Mouse (Mus musculus): ENCODE results near the gene Ehd4. TPM values are rescaled to one million over a fixed set of nuclear protein-coding genes. Genes with fewer than 3 reads are reported as not detected.

The Ehd4 gene
- polyA plus RNA-seq, 1 experiment, result 247 TPM

- WGBS, result 52% methylated on average over 3 of the region's 3 CpGs
- no peak for DNase-seq
- no peak overlapping the region for H3K4me3 ChIP-seq (replicated peaks; ENCODE audit: extremely low read depth, low read depth, low read length)
- TF ChIP-seq POLR2A (IDR thresholded peaks at IDR 0.05; ENCODE audit: borderline replicate concordance, extremely low read depth, low read depth, low read length) (no peak), CTCF (IDR thresholded peaks at IDR 0.05; ENCODE audit: insufficient read depth, low read length) (no peak)
- H3K4me1 ChIP-seq (ENCODE audit: control insufficient read depth, insufficient read depth, low read length), result peaks cover 35% of the 10 kb centered on the region
Measured at GRCm38 (mm10) chr2:120105861-120106260, 48.5 kb downstream of the Ehd4 start.

DNA sequence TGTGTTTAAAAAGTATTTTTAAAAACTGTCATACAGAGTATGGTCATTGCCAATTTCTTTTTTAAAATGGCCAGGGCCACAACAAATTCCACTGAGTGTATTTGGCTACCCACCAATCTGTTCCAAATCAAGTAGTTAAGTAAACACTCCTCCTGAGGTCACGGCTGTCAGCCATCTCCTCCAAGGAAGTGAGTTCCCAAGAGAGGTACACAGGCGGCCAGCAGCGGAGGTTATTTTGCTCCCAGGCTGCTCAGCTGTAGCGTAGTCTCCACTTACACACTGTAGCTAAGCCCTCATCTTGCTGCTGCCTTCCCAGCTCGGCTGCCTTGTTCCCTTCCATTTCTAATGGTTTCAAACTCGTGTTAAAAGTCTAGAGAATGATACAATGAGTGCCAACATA, 51.5 kb downstream of the Ehd4 start:
- peaks cover 50% of the 10 kb centered on the region for H3K4me1 ChIP-seq (ENCODE audit: control insufficient read depth, insufficient read depth, low read length)
- DNase-seq, result peak; percentile 56
- WGBS, result 15% methylated on average over 6 of the region's 6 CpGs
- H3K4me3 ChIP-seq (replicated peaks; ENCODE audit: extremely low read depth, low read depth, low read length), result no peak overlapping the region
- TF ChIP-seq CTCF (IDR thresholded peaks at IDR 0.05; ENCODE audit: insufficient read depth, low read length) (no peak), POLR2A (IDR thresholded peaks at IDR 0.05; ENCODE audit: borderline replicate concordance, extremely low read depth, low read depth, low read length) (peak; percentile 43; the same call in 1 of the 2 replicates)

- no peak for DNase-seq
- TF ChIP-seq CTCF (IDR thresholded peaks at IDR 0.05; ENCODE audit: insufficient read depth, low read length) (no peak), POLR2A (IDR thresholded peaks at IDR 0.05; ENCODE audit: borderline replicate concordance, extremely low read depth, low read depth, low read length) (no peak)
- Histone ChIP-seq H3K4me3 (replicated peaks; ENCODE audit: extremely low read depth, low read depth, low read length) (no peak overlapping the region), H3K4me1 (ENCODE audit: control insufficient read depth, insufficient read depth, low read length) (peaks cover 50% of the 10 kb centered on the region)
- 13% methylated on average over 2 of the region's 2 CpGs for WGBS
Measured at GRCm38 (mm10) chr2:120102450-120102849, 52.0 kb downstream of the Ehd4 start.

- peaks cover 54% of the 10 kb centered on the region for H3K4me1 ChIP-seq (ENCODE audit: control insufficient read depth, insufficient read depth, low read length)
- no peak for DNase-seq
- WGBS, result 72% methylated on average over 11 of the region's 11 CpGs
- H3K4me3 ChIP-seq (replicated peaks; ENCODE audit: extremely low read depth, low read depth, low read length), result no peak overlapping the region
- TF ChIP-seq CTCF (IDR thresholded peaks at IDR 0.05; ENCODE audit: insufficient read depth, low read length) (no peak), POLR2A (IDR thresholded peaks at IDR 0.05; ENCODE audit: borderline replicate concordance, extremely low read depth, low read depth, low read length) (no peak)
Measured at GRCm38 (mm10) chr2:120101961-120102360, 52.4 kb downstream of the Ehd4 start.

DNA sequence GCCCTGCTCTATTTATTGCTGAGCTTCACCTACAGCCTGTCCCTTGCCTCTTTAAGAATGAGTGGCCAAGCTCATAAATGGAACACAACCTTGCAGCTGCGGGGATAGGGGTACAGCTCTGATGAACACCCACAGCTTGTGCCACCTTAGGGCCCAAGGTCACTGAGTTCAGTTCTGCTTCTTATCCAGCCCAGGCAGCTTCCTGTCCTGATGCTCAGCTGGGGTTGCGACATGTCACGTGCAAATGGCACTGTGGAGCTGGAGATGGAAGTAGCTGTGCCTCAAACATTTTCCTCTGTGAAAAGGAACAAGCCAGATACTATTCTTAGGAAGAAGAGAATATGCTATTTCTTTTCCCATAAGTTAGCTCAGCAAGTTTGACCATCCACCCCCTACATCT, 54.5 kb downstream of the Ehd4 start:
- TF ChIP-seq POLR2A (IDR thresholded peaks at IDR 0.05; ENCODE audit: borderline replicate concordance, extremely low read depth, low read depth, low read length) (no peak), CTCF (IDR thresholded peaks at IDR 0.05; ENCODE audit: insufficient read depth, low read length) (no peak)
- Histone ChIP-seq H3K4me3 (replicated peaks; ENCODE audit: extremely low read depth, low read depth, low read length) (no peak overlapping the region), H3K4me1 (ENCODE audit: control insufficient read depth, insufficient read depth, low read length) (peaks cover 47% of the 10 kb centered on the region)
- DNase-seq, result no peak
- WGBS, result 54% methylated on average over 3 of the region's 3 CpGs

DNA sequence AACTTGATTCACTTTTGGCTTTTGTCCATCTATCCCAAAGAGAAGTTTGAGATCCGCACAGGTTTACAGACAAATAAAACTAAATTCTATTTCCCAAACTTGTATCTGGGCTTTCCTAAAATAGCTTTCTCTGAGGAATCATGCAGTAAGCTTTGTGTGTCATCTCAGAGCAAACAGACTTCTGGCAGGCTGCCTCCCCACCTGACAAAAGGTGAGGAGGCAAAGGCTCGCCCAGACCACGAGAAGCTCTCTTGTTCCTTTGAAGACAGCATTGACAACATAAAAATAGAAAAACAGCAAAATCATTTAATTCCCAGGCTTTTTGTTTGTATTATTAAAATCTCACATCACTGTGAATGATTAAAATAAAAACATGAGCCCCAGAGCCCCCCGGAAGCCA, 55.1 kb downstream of the Ehd4 start:
- Histone ChIP-seq H3K4me1 (ENCODE audit: control insufficient read depth, insufficient read depth, low read length) (peaks cover 47% of the 10 kb centered on the region), H3K4me3 (replicated peaks; ENCODE audit: extremely low read depth, low read depth, low read length) (no peak overlapping the region)
- 53% methylated on average over 4 of the region's 4 CpGs for WGBS
- TF ChIP-seq POLR2A (IDR thresholded peaks at IDR 0.05; ENCODE audit: borderline replicate concordance, extremely low read depth, low read depth, low read length), result no peak
- TF ChIP-seq CTCF (IDR thresholded peaks at IDR 0.05; ENCODE audit: insufficient read depth, low read length), result no peak
- no peak for DNase-seq

DNA sequence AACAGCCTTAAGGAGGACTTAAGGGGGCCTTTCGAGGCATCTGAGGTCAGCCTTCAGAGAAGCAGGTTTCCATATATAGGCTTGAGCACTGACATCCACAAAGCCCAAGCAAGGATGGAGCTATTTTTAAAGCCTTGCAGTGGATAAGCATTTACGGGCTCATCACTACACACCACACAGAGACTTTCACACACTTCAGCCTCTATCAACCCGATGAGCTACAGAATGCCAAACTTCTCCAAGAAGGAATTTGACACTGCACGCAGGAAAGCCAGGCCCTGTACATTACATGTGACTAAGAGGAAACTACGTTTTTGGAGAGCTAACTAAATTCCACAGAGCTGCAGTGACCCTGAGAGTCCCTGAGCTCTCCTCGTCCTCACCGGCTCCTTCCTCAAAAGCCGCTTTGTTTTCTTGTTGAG, 55.6 kb downstream of the Ehd4 start:
- no peak for TF ChIP-seq CTCF (IDR thresholded peaks at IDR 0.05; ENCODE audit: insufficient read depth, low read length)
- TF ChIP-seq POLR2A (IDR thresholded peaks at IDR 0.05; ENCODE audit: borderline replicate concordance, extremely low read depth, low read depth, low read length), result no peak

DNA sequence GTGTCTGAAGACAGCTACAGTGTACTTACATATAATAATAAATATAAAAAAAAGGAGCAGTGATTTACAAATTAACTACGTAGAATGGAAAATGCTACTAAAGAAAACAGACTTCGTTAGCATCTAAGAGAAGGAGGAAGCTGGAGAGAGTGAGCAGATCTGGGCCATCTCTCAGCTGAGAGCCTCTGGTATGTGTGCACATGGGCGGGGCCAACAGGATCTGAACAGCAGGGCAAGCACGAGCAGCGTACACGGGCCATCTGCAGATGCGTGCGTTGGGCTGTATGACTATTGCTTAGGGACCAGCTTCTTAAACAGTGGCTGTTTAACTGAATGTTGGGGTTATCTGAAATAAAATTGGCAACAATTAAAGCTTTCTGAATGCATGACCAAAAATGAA, 56.5 kb downstream of the Ehd4 start:
- peaks cover 50% of the 10 kb centered on the region for H3K4me1 ChIP-seq (ENCODE audit: control insufficient read depth, insufficient read depth, low read length)
- H3K4me3 ChIP-seq (replicated peaks; ENCODE audit: extremely low read depth, low read depth, low read length), result no peak overlapping the region
- no peak for TF ChIP-seq CTCF (IDR thresholded peaks at IDR 0.05; ENCODE audit: insufficient read depth, low read length)
- no peak for TF ChIP-seq POLR2A (IDR thresholded peaks at IDR 0.05; ENCODE audit: borderline replicate concordance, extremely low read depth, low read depth, low read length)
- no peak for DNase-seq
- WGBS, result 29% methylated on average over 8 of the region's 8 CpGs

More for the DNA sequence above, 55.6 kb downstream of the Ehd4 start:
- 17% methylated on average over 8 of the region's 8 CpGs for WGBS
- DNase-seq, result no peak
- Histone ChIP-seq H3K4me3 (replicated peaks; ENCODE audit: extremely low read depth, low read depth, low read length) (no peak overlapping the region), H3K4me1 (ENCODE audit: control insufficient read depth, insufficient read depth, low read length) (peaks cover 48% of the 10 kb centered on the region)

DNA sequence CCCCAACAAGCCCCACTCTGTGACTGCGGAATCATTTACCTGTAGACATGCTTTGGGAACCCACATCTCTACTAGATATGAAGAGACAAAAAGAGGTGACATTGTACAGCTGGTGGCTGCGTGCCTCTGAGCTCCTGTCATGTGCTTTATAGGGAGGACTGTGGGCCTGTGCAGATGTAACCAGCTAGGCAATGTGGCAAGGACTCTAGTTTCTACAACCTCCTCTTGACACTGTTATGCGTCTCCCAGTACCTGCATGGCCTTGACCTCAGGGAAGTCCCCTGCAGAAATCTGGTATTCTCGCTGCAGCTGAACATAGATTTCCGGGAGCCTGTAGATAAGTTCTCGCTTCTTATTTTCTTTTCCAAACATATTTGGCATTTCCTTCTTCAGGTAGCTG, 57.7 kb downstream of the Ehd4 start:
- DNase-seq, result no peak
- TF ChIP-seq POLR2A (IDR thresholded peaks at IDR 0.05; ENCODE audit: borderline replicate concordance, extremely low read depth, low read depth, low read length), result no peak
- no peak for TF ChIP-seq CTCF (IDR thresholded peaks at IDR 0.05; ENCODE audit: insufficient read depth, low read length)
- 91% methylated on average over 6 of the region's 6 CpGs for WGBS
- peaks cover 40% of the 10 kb centered on the region for H3K4me1 ChIP-seq (ENCODE audit: control insufficient read depth, insufficient read depth, low read length)
- no peak overlapping the region for H3K4me3 ChIP-seq (replicated peaks; ENCODE audit: extremely low read depth, low read depth, low read length)

DNA sequence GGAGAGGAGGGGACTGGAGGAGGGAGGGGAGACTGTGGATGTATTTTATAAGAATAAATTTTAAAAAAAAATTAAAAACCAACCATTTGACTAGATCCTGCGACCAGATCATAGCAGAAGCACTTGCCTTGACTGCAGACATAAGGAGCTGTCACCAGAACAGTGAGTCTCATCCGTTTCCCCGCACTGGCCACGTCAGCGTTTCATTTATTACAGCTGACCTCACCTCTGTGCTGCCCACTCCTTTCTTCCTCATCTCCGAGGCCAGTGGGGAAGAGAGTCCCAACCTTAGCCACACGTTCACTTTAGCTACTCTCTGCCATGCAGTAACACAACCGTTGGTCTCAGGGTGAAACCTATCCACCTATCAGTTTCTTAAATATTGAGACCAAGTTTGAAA, 58.2 kb downstream of the Ehd4 start:
- WGBS, result 77% methylated on average over 8 of the region's 8 CpGs
- no peak overlapping the region for H3K4me3 ChIP-seq (replicated peaks; ENCODE audit: extremely low read depth, low read depth, low read length)
- no peak for TF ChIP-seq POLR2A (IDR thresholded peaks at IDR 0.05; ENCODE audit: borderline replicate concordance, extremely low read depth, low read depth, low read length)
- TF ChIP-seq CTCF (IDR thresholded peaks at IDR 0.05; ENCODE audit: insufficient read depth, low read length), result no peak
- peaks cover 35% of the 10 kb centered on the region for H3K4me1 ChIP-seq (ENCODE audit: control insufficient read depth, insufficient read depth, low read length)
- DNase-seq, result no peak

Measured in lung, adult 2 months (tissue).